Mouse (Mus musculus) frontal cortex, postnatal 10 days (tissue): ENCODE data around the gene B230307C23Rik.
"Not testable (repeated sequence)": the region's sequence is repeated elsewhere in the genome, so short reads cannot be mapped to it uniquely, and the experiment has no call there.

Experiments
- DNase-seq, 2 experiments: peaks; one replicate each; pipeline ENCODE4 v3.0.0; 2022; ENCODE audit warnings: low spot score in 2 of 2, mixed read lengths in 1 of 2

The B230307C23Rik gene

GRCm38 (mm10) chr16:97996616-97997382 is at the start of gene B230307C23Rik:
Gene B230307C23Rik, plus strand, starts transcription at chr16:97997315.
- DNase-seq, result peak; percentile 78 to 82

GRCm38 (mm10) chr16:97948836-97949235 is 48.3 kb upstream of the B230307C23Rik start:
- peak in 1 of 2 experiments; percentile 1 for DNase-seq

GRCm38 (mm10) chr16:97950061-97950460 is 47.1 kb upstream of the B230307C23Rik start:
- DNase-seq, result no peak

GRCm38 (mm10) chr16:97952371-97952770 is 44.7 kb upstream of the B230307C23Rik start:
- DNase-seq, result no peak

GRCm38 (mm10) chr16:97952801-97953200 is 44.3 kb upstream of the B230307C23Rik start:
- DNase-seq, result no peak

- DNase-seq, result no peak
These were observed 43.8 kb upstream of the B230307C23Rik start for GRCm38 (mm10) chr16:97953300-97953699.

- no peak for DNase-seq
These were observed 41.1 kb upstream of the B230307C23Rik start for GRCm38 (mm10) chr16:97956011-97956410.

GRCm38 (mm10) chr16:97957626-97958025 is 39.5 kb upstream of the B230307C23Rik start:
- no peak for DNase-seq

GRCm38 (mm10) chr16:97958401-97958973 is 38.6 kb upstream of the B230307C23Rik start:
- DNase-seq, result no peak

GRCm38 (mm10) chr16:97960348-97960747 is 36.8 kb upstream of the B230307C23Rik start:
- DNase-seq, result no peak

GRCm38 (mm10) chr16:97961381-97962150 is 35.5 kb upstream of the B230307C23Rik start:
- peak in 1 of 2 experiments; percentile 64 for DNase-seq

GRCm38 (mm10) chr16:97962151-97962948 is 34.8 kb upstream of the B230307C23Rik start, which contains the start of the genes C2cd2 and Zbtb21:
Gene C2cd2, minus strand, starts transcription at chr16:97962598.
Gene Zbtb21, minus strand, starts transcription at chr16:97962622.
- DNase-seq, result peak; percentile 96

GRCm38 (mm10) chr16:97963956-97964540 is 33.1 kb upstream of the B230307C23Rik start:
- no peak for DNase-seq

- no peak for DNase-seq
These were observed 19.8 kb upstream of the B230307C23Rik start for GRCm38 (mm10) chr16:97977277-97977676.

GRCm38 (mm10) chr16:97977722-97978121 is 19.4 kb upstream of the B230307C23Rik start:
- no peak for DNase-seq

GRCm38 (mm10) chr16:97981362-97981761 is 15.8 kb upstream of the B230307C23Rik start:
- no peak for DNase-seq

- DNase-seq, result no peak
These were observed 12.5 kb upstream of the B230307C23Rik start for GRCm38 (mm10) chr16:97984589-97984988.

- DNase-seq, result no peak
These were observed 5.6 kb upstream of the B230307C23Rik start for GRCm38 (mm10) chr16:97991517-97991916.

- not testable (repeated sequence) for DNase-seq
These were observed 4.6 kb upstream of the B230307C23Rik start for GRCm38 (mm10) chr16:97992477-97992876.

- DNase-seq, result no peak
These were observed 1.1 kb upstream of the B230307C23Rik start for GRCm38 (mm10) chr16:97995849-97996615.
